Mouse (Mus musculus): Measurements from ENCODE around the gene Dph1.
A peak's percentile ranks its signal among the peaks of the same experiment; 100 is the strongest.

Gene Dph1

DNA sequence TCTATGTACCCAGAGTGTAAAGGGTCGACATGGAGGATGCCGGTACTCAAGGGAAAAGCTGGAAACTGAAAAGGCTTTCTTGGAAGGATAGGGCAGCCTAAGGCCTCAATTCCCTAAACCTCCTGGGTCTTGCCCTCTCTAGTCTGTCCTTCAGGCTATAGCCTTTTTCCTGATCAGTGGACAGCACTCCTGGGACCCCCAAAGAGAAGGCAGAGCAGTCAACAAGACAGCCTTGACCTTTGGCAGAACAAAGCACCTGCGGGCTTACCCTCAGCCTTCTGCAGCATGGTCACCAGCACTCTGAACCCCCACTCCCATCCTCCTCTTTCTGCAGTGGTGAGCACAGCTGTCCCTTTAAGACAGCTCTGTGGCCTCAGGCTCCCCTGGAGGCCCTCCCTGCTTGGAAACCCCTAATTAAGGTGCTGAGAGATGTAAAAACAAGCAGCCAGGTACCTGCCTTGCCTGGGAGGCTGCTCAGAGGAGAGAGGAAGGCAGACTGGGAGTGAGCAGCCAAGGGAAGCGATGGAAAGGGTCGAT is at the start of gene Dph1:
Dph1 (minus strand) TSS at position 337 of the 537 bp plus-strand sequence.
- no peak for DNase-seq (ENCODE audit: low spot score in 2 of 2)

GRCm38 (mm10) chr11:75240158-75240934 is 49.3 kb upstream of the Dph1 start:
- no peak for DNase-seq (ENCODE audit: low spot score in 2 of 2)

- DNase-seq (ENCODE audit: low spot score in 2 of 2), result peak in 1 of 2 experiments; percentile 55
These were observed 43.7 kb upstream of the Dph1 start for GRCm38 (mm10) chr11:75234745-75235144.

- no peak for DNase-seq (ENCODE audit: low spot score in 2 of 2)
These were observed 41.4 kb upstream of the Dph1 start for GRCm38 (mm10) chr11:75232434-75232833.

DNA sequence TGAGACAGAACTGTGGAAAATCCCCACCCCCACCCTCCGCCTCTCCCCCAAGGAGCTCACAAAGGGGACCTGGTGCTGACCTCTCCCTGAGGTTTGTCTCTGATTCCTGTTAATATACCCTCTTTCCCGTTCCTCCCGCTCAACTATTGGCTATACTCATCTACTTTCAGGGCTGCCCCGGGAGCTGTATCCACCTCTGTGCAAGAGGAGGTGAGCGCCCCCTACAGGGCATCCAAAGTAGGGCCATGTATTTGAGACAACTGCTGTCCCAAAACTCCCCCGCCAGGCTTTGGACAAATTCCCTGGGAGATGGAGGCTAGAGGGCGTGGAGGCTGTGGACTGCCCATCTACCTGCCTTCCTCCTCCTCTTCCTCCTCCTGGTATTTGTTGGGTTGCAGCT is 40.7 kb upstream of the Dph1 start:
- DNase-seq (ENCODE audit: low spot score in 2 of 2), result peak in 1 of 2 experiments; percentile 33

DNA sequence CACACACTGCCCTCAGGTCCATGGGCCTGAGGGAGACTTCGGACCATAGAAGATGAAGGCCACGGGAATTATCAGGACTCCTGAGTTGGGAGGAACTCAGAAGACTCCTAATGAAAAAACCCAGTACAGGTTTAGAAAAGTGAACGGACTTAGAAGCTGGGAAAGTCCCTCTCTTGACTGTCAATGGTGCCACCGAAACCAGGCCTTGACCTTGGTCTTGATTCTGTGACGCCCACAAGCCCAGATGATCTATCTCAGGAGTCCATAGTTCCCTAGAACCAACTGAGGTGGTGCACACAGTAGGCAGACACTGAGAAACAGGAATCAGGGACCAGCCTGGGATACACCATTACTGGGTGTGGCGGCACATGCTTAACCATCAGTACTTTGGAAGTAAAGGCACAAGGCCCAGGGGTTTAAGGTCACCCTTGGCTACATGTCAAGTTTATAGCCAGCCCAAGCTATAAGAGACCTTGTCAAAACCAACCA is 39.3 kb upstream of the Dph1 start:
- no peak for DNase-seq (ENCODE audit: low spot score in 2 of 2)

DNA sequence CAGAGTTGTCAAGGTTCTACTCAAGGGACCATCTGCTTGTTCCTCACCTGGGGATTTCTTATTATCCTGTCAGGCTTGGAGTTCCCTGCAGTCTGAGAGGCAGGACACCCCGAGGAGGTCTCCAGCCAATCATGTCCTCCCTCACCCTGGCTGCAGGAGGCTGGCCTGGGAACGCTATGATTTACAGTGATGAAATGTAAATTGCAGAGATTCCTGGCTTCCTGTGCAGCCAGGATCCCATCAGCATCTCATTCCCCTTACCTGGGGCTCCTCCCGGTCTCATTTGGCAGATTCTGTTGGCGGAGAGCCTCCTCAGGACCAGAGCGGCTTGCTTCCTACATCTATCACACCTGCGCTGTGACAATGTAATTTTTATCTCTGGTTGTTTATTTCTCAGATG is 38.2 kb upstream of the Dph1 start:
- no peak for DNase-seq (ENCODE audit: low spot score in 2 of 2)

DNA sequence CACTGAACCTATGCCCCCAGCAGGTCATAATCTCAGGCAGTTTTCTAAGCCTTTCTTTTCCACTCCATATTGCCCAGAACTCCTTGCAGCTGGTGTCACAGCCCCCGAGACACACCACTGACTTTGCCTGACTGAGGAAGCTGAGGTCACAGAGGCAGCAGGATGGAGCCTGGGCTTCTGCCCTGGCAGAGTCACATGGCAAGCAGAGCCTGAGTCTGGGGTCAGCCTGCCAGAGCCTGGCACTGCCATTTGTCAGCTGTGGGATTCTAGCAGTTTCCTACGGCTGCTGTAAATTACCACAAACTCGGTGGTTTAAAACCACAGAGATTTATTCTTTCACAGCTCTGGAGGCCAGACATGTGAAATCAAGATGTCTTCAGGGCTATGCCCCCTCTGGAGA is 36.6 kb upstream of the Dph1 start:
- DNase-seq (ENCODE audit: low spot score in 2 of 2), result no peak

DNA sequence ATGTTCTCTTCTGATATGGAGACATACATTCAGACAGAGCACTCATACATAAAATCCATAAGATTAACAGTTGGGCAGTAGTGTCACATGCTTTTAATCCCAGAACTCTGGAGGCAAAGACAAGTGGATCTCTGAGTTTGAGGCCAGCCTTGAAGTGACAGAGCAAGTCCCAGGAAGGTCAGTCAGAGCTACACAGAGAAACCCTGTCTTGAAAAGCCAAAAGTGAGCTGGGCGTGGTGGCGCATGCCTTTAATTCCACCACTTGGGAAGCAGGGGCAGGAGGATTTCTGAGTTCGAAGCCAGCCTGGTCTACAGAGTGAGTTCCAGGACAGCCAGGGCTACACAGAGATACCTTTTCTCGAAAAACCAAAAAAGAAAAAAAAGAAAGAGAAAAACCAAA is 33.8 kb upstream of the Dph1 start:
- DNase-seq (ENCODE audit: low spot score in 2 of 2), result no peak

DNA sequence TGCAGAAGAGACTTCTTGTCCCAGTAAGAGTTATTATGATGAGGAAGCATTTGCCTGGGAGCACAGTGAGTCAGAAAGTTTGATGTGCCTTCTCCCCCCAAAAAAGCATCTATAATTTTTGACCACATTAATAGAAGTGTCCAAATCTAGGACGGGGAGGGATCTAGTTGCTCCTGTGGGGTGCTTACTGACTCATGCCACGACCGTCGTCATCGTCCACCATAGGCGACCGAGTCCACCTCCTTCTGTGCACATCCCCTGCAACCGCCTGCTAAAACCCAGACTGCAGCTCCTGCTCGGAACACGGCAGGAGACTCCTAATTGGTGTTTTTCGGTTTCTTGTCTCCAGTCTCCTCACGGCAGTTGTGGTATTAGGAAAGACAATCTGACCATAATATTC is 33.0 kb upstream of the Dph1 start:
- DNase-seq (ENCODE audit: low spot score in 2 of 2), result no peak

DNA sequence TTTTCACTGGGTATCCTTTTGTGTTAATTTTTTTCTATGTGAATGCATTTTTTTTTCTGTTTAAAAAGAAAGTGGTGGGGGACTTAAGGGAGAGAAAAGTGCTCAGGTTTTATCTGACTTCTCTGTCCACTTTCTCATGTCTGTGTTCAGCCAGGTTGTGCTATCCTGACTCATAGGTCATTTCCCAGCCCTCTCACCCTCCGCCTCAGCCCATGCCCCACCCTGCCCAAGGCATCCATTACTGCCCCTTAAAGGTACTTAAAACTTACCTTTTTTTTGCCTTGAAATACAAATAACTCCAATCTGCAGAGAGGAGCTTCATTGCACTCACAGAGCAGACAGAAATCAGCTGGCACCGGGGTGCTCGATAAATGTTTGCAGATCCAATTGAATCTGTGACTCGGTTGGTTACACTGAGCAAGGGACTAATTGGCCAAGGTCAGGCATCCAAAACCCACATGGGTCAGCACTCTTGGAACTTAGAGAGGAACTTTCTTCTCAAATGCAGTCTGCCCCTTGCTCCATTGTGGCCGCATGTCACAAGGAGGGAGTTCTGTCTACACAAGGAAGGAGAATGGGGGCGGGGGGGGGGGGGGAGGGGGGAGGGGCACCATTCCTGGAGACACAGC is 29.6 kb upstream of the Dph1 start:
- no peak for DNase-seq (ENCODE audit: low spot score in 2 of 2)

GRCm38 (mm10) chr11:75220115-75220514 is 29.1 kb upstream of the Dph1 start:
- DNase-seq (ENCODE audit: low spot score in 2 of 2), result no peak

DNA sequence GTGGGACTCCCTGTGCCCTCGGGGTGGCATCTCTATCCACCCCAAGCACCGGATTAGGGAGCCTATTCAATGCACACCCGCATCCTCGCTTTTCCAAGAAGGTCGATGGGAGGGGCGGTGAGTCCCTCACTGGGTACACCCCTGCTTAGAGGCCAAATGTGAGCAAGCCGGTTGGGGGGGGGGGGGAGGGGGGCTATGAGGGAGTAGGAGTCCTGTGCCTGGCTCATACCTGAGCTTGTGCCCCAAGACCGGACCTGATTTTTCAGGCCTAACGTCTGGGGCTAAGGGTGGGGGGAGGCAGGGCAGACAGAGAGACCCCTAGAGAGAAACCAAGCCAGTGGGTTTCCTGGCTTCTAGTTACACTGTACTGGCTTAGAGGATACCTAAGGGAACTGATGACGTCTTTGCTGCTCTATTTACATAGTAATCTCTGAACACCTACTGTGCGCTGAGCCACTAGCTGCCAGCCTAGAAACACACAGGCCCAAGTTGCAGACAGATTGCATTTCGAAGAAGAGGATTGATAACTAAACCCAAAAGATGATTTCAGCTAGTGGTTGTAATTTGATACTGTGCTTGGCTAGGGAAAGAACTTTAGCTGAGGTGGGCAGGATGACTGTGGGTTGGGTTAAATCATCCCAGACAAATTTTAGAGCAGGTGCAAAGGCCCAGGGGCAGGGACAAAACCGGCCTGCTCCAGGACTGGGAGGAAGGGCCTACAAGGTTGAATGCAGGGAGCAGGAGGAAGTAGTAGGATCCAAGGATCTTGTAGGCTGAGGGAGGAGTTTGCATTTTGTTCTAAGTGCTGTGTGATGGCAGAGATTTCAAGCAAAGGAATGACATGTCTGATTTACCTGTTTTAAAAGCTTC is 23.3 kb upstream of the Dph1 start:
- no peak for DNase-seq (ENCODE audit: low spot score in 2 of 2)

GRCm38 (mm10) chr11:75213372-75214080 is 22.5 kb upstream of the Dph1 start:
- DNase-seq (ENCODE audit: low spot score in 2 of 2), result no peak

- DNase-seq (ENCODE audit: low spot score in 2 of 2), result no peak
These were observed 21.8 kb upstream of the Dph1 start for GRCm38 (mm10) chr11:75212876-75213275.

GRCm38 (mm10) chr11:75212031-75212667 is 21.1 kb upstream of the Dph1 start:
- DNase-seq (ENCODE audit: low spot score in 2 of 2), result no peak

- no peak for DNase-seq (ENCODE audit: low spot score in 2 of 2)
These were observed 19.7 kb upstream of the Dph1 start for GRCm38 (mm10) chr11:75210755-75211154.

DNA sequence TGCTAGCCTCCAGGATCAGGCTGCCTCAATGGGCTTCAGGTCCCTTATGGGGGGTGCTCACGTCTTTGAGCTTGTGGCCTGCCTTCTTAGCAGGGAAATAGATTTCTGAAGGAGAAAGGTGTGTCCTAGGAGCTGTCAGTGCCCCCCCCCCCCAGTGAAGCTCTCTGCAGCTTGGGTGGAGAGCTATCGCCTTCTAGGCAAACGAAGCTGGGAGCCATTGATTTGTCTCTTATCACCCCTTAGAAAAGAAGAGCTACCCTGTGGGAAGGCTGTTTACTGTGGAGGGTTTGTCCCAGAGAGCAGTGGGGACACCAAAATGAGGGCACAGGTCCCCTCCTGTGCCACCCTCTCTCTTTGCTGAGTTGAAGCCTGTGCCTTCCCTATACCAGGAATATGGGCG is 19.1 kb upstream of the Dph1 start:
- no peak for DNase-seq (ENCODE audit: low spot score in 2 of 2)

GRCm38 (mm10) chr11:75209363-75209762 is 18.3 kb upstream of the Dph1 start:
- no peak for DNase-seq (ENCODE audit: low spot score in 2 of 2)

DNA sequence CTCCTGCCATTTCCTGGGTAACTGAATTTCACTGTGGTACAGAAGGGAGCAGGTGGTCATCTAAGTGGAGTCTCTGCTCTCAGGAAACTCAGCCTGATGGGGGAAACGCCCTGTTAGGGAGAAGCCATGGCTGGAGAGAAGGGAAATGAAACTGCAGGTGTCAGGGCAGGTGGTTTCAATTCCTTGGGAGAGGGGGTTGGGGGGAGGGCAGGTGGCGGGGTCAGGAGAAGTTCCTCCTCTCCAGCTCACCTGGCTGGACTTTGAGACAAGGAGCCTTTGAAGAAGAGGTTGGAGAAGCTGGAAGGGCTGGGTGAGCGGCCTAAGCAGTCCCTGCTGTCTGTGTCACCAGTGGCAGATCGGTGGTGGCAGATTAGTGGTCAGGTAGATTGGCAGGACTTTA is 15.3 kb upstream of the Dph1 start:
- DNase-seq (ENCODE audit: low spot score in 2 of 2), result no peak

DNA sequence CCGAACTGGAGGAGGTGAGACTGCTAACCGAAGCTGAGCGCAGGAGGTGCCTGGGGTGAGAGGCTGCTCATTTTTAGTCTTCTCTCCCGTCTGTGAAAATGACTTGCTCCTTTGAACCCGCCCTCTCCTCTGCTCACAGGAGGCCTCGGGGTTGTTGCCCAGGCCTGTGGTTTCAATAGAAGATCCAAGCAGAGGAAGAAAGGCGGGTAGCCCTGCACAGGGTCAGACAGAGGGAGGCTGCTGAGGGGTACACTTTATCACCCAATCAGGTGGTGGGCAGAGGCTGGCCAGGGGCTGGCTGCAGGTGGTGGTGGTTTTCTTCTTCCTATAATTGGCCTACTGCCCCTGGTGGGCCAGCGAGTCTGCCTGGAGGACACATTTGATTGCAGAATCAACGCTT is 13.4 kb upstream of the Dph1 start:
- no peak for DNase-seq (ENCODE audit: low spot score in 2 of 2)
